Mouse (Mus musculus) intestine, embryonic 15.5 days (tissue): ENCODE measurements around the gene Acyp1. TPM values are rescaled to one million over a fixed set of nuclear protein-coding genes. Genes with fewer than 3 reads are reported as not detected.

Source experiments
- ATAC-seq: fragments of 200-750 bp; cut with Nextera tagmentation; 2 replicates; pipeline ENCODE4 v1.8.0; 2017; ENCODE audit warnings: moderate TSS enrichment, moderate library complexity
- H3K27ac ChIP-seq: fragments of 300-500 bp; sonication (generic); 2 replicates; pipeline ENCODE4 v1.5.1; 2015; ENCODE audit warnings: mild to moderate bottlenecking, inconsistent platforms
- H3K27me3 ChIP-seq: fragments of 300-500 bp; sonication (generic); replicated peaks from 2 replicates; pipeline ENCODE4 v1.6.1; 2015; ENCODE audit warnings: inconsistent platforms
- H3K36me3 ChIP-seq: fragments of 300-500 bp; sonication (generic); 2 replicates; pipeline ENCODE4 v1.6.1; 2015; ENCODE audit warnings: inconsistent platforms
- H3K4me1 ChIP-seq: fragments of 300-500 bp; sonication (generic); replicated peaks from 2 replicates; pipeline ENCODE4 v1.6.1; 2015; ENCODE audit warnings: inconsistent platforms
- H3K4me2 ChIP-seq: fragments of 300-500 bp; sonication (generic); replicated peaks from 2 replicates; pipeline ENCODE4 v1.6.1; 2015; ENCODE audit warnings: mild to moderate bottlenecking, inconsistent platforms
- H3K4me3 ChIP-seq: fragments of 300-500 bp; sonication (generic); replicated peaks from 2 replicates; pipeline ENCODE4 v1.5.1; 2015; ENCODE audit warnings: inconsistent platforms
- H3K9ac ChIP-seq: fragments of 300-500 bp; sonication (generic); 2 replicates; pipeline ENCODE4 v1.6.1; 2015; ENCODE audit warnings: inconsistent platforms
- H3K9me3 ChIP-seq: fragments of 300-500 bp; sonication (generic); 2 replicates; pipeline ENCODE4 v1.6.1; 2016; ENCODE audit warnings: inconsistent platforms
- WGBS: fragments of 180-500 bp; shearing (Covaris S2); methylation state at CpG from one replicate; pipeline ENCODE4 v1.1.7; 2015; 5-methylcytosine and 5-hydroxymethylcytosine counted together
- polyA plus RNA-seq: library from polyadenylated mRNA; unstranded; fragments of >200 nt; fragmentation: Nextera tagmentation; extraction: Ambion mirVana; gene quantifications from 2 replicates; pipeline ENCODE4 v1.2.1, GENCODE M21; 2015

The Acyp1 gene
- polyA plus RNA-seq, 1 experiment from 2014 or later = 58.2 TPM

- ATAC-seq = peak; percentile 100
- Histone ChIP-seq H3K9me3 (no peaks in the 10 kb centered on the region), H3K4me1 (peaks cover 6% of the 10 kb centered on the region; the same call in 1 of the 2 replicates), H3K36me3 (no peaks in the 10 kb centered on the region), H3K27ac (peak overlapping the region; percentile 86), H3K9ac (peak overlapping the region; percentile 87), H3K27me3 (no peaks in the 10 kb centered on the region), H3K4me2 (peak overlapping the region; percentile 91), H3K4me3 (peak overlapping the region; percentile 74)
- under 1% methylated on average over 31 of the region's 31 CpGs for WGBS
Observed at GRCm38 (mm10) chr12:85280105-85280844, 8.0 kb downstream of the Acyp1 start.

- Histone ChIP-seq H3K4me3 (peak overlapping the region; percentile 74), H3K9ac (peak overlapping the region; percentile 87), H3K4me1 (peaks cover 6% of the 10 kb centered on the region; the same call in 1 of the 2 replicates), H3K9me3 (no peaks in the 10 kb centered on the region), H3K36me3 (0 out of 2 replicates have a peak, but pooled peaks cover 1% of the 10 kb centered on the region), H3K27ac (peak overlapping the region; percentile 86; the same call in 1 of the 2 replicates), H3K4me2 (peak overlapping the region; percentile 91), H3K27me3 (no peaks in the 10 kb centered on the region)
- ATAC-seq = peak; percentile 40; the same call in 1 of the 2 replicates
- 6% methylated on average over 10 of the region's 10 CpGs for WGBS
Observed at GRCm38 (mm10) chr12:85279396-85280080, 8.7 kb downstream of the Acyp1 start.

- 93% methylated on average over 10 of the region's 10 CpGs for WGBS
- H3K27ac ChIP-seq = no peak overlapping the region
- no peaks in the 10 kb centered on the region for H3K9me3 ChIP-seq
- H3K36me3 ChIP-seq = 0 out of 2 replicates have a peak, but pooled peaks cover 2% of the 10 kb centered on the region
- H3K9ac ChIP-seq = no peak overlapping the region
- ATAC-seq = no peak
- no peaks in the 10 kb centered on the region for H3K27me3 ChIP-seq
- H3K4me3 ChIP-seq = no peak overlapping the region
- peaks cover 6% of the 10 kb centered on the region; the same call in 1 of the 2 replicates for H3K4me1 ChIP-seq
- no peak overlapping the region for H3K4me2 ChIP-seq
Observed at GRCm38 (mm10) chr12:85278919-85279318, 9.3 kb downstream of the Acyp1 start.

GRCm38 (mm10) chr12:85276273-85276672 is 12.0 kb downstream of the Acyp1 start:
- 86% methylated on average over 5 of the region's 5 CpGs for WGBS
- 0 out of 2 replicates have a peak, but pooled peaks cover 2% of the 10 kb centered on the region for H3K36me3 ChIP-seq
- H3K4me3 ChIP-seq = no peak overlapping the region
- no peak overlapping the region for H3K9ac ChIP-seq
- H3K27me3 ChIP-seq = no peaks in the 10 kb centered on the region
- H3K9me3 ChIP-seq = no peaks in the 10 kb centered on the region
- no peak overlapping the region for H3K4me2 ChIP-seq
- peaks cover 6% of the 10 kb centered on the region; the same call in 1 of the 2 replicates for H3K4me1 ChIP-seq
- no peak overlapping the region for H3K27ac ChIP-seq
- no peak for ATAC-seq

GRCm38 (mm10) chr12:85273508-85273907 is 14.7 kb downstream of the Acyp1 start:
- Histone ChIP-seq H3K9ac (no peak overlapping the region), H3K27ac (no peak overlapping the region), H3K36me3 (0 out of 2 replicates have a peak, but pooled peaks cover 2% of the 10 kb centered on the region), H3K9me3 (no peaks in the 10 kb centered on the region), H3K4me1 (0 out of 2 replicates have a peak, but pooled peaks cover 5% of the 10 kb centered on the region), H3K27me3 (no peaks in the 10 kb centered on the region), H3K4me3 (no peak overlapping the region), H3K4me2 (no peak overlapping the region)
- WGBS = 62% methylated on average over 10 of the region's 10 CpGs
- no peak for ATAC-seq

GRCm38 (mm10) chr12:85271843-85272206 is 16.4 kb downstream of the Acyp1 start:
- Histone ChIP-seq H3K4me2 (no peak overlapping the region), H3K27me3 (no peaks in the 10 kb centered on the region), H3K9me3 (no peaks in the 10 kb centered on the region), H3K4me1 (0 out of 2 replicates have a peak, but pooled peaks cover 5% of the 10 kb centered on the region), H3K27ac (no peak overlapping the region), H3K4me3 (no peak overlapping the region), H3K36me3 (0 out of 2 replicates have a peak, but pooled peaks cover 2% of the 10 kb centered on the region), H3K9ac (no peak overlapping the region)
- 68% methylated on average over 4 of the region's 4 CpGs for WGBS
- no peak for ATAC-seq

- Histone ChIP-seq H3K4me1 (0 out of 2 replicates have a peak, but pooled peaks cover 5% of the 10 kb centered on the region), H3K9me3 (no peaks in the 10 kb centered on the region), H3K27ac (no peak overlapping the region), H3K4me2 (no peak overlapping the region), H3K9ac (no peak overlapping the region), H3K4me3 (no peak overlapping the region), H3K27me3 (no peaks in the 10 kb centered on the region), H3K36me3 (0 out of 2 replicates have a peak, but pooled peaks cover 2% of the 10 kb centered on the region)
- no peak for ATAC-seq
- 71% methylated on average over 7 of the region's 7 CpGs for WGBS
Observed at GRCm38 (mm10) chr12:85271132-85271842, 17.0 kb downstream of the Acyp1 start.

GRCm38 (mm10) chr12:85270319-85270718 is 17.9 kb downstream of the Acyp1 start, which contains the start of gene Mlh3:
Gene Mlh3, minus strand, starts transcription at chr12:85270599.
- Histone ChIP-seq H3K4me3 (peak within 1 kb of the TSS; percentile 57), H3K36me3 (0 out of 2 replicates have a peak, but pooled peaks cover 2% of the 10 kb centered on the region), H3K4me1 (0 out of 2 replicates have a peak, but pooled peaks cover 9% of the 10 kb centered on the region), H3K4me2 (peak within 1 kb of the TSS; percentile 69), H3K9ac (peak within 1 kb of the TSS; percentile 67), H3K27me3 (no peaks in the 10 kb centered on the region), H3K27ac (peak within 1 kb of the TSS; percentile 54; the same call in 1 of the 2 replicates), H3K9me3 (no peaks in the 10 kb centered on the region)
- ATAC-seq = peak; percentile 93
- 2% methylated on average over 35 of the region's 35 CpGs for WGBS

GRCm38 (mm10) chr12:85269821-85270220 is 18.4 kb downstream of the Acyp1 start:
- H3K4me3 ChIP-seq = peak overlapping the region; percentile 57
- H3K4me2 ChIP-seq = peak overlapping the region; percentile 69
- no peak; the same call in 1 of the 2 replicates for ATAC-seq
- H3K27me3 ChIP-seq = no peaks in the 10 kb centered on the region
- peak overlapping the region; percentile 54; the same call in 1 of the 2 replicates for H3K27ac ChIP-seq
- H3K36me3 ChIP-seq = 0 out of 2 replicates have a peak, but pooled peaks cover 2% of the 10 kb centered on the region
- peak overlapping the region; percentile 67 for H3K9ac ChIP-seq
- WGBS = 54% methylated on average over 3 of the region's 3 CpGs
- no peaks in the 10 kb centered on the region for H3K9me3 ChIP-seq
- H3K4me1 ChIP-seq = 0 out of 2 replicates have a peak, but pooled peaks cover 9% of the 10 kb centered on the region

GRCm38 (mm10) chr12:85266248-85266647 is 22.0 kb downstream of the Acyp1 start:
- ATAC-seq = no peak
- H3K4me3 ChIP-seq = no peak overlapping the region
- WGBS = 85% methylated on average over 3 of the region's 3 CpGs
- H3K27me3 ChIP-seq = no peaks in the 10 kb centered on the region
- H3K9me3 ChIP-seq = no peaks in the 10 kb centered on the region
- H3K9ac ChIP-seq = no peak overlapping the region
- no peak overlapping the region for H3K4me2 ChIP-seq
- 0 out of 2 replicates have a peak, but pooled peaks cover 15% of the 10 kb centered on the region for H3K4me1 ChIP-seq
- H3K36me3 ChIP-seq = no peaks in the 10 kb centered on the region
- no peak overlapping the region for H3K27ac ChIP-seq

- Histone ChIP-seq H3K9me3 (no peaks in the 10 kb centered on the region), H3K4me2 (no peak overlapping the region), H3K27me3 (no peaks in the 10 kb centered on the region), H3K27ac (no peak overlapping the region), H3K9ac (no peak overlapping the region), H3K4me1 (0 out of 2 replicates have a peak, but pooled peaks cover 11% of the 10 kb centered on the region), H3K4me3 (no peak overlapping the region), H3K36me3 (no peaks in the 10 kb centered on the region)
- WGBS = 35% methylated on average over 7 of the region's 7 CpGs
- ATAC-seq = peak; percentile 65; the same call in 1 of the 2 replicates
Observed at GRCm38 (mm10) chr12:85264940-85265339, 23.3 kb downstream of the Acyp1 start.
